Mouse (Mus musculus): ENCODE measurements around the gene Ppp2r5e.
"Not testable (repeated sequence)": the region's sequence is repeated elsewhere in the genome, so short reads cannot be mapped to it uniquely, and the experiment has no call there.

Gene Ppp2r5e

DNA sequence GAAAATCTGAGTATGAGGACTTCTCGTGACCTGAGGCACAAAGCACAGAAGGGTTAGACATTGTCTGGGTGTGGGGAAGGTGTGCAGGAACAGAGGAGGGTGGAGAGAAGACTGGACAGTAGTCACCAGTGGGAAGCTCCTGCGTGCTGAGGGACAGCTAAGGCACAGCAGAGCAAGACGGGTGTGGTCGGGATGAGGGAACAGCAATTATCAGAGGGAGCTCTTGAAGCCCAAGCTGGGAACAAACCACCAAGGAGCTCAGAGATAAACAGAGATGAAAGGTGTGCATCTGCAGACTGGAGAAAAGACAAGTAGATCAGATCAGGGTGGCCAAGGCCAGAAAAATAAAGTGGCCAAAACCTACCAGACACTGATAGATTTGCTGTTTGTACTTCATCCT is 114.0 kb downstream of the Ppp2r5e start:
- DNase-seq: no peak

DNA sequence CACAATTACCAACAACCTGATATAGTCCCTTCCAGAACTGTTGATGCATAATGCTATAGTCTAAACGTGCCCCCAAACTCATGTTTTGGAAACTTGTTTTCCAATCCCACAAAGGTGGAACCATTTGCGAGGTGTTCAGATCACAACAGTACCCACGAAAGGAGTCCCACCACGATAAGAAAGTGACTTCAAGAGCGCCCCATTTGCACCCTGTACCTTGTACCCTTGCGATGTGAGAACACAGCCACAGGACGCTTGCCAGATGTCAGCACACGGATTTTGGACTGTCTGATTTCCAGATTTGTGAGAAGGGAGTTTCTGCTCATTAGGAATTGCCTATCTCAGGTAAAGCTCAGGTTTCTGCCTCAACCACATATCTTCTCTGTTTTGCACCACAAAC is 116.0 kb downstream of the Ppp2r5e start:
- DNase-seq: no peak

- DNase-seq: no peak
Observed at GRCm38 (mm10) chr12:75479375-75479898, 116.6 kb downstream of the Ppp2r5e start.

DNA sequence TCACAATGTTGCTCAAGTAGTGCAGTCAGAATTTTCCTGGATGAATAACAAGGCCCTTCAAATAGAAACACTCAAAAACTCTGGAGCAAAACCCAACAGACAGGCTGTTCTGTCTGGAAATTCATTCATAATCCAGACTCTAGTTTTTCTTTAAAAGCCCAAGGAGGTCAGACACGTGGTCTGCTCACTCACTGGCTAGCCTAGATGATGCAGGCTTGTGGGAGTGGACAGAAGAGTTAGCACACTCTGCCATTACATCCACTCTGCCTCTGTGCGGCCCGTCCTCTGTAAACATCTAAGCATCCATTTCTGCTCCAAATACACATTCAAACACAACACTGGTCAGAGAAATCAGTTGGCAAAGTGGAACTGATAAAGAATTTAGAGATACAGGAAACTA is 117.4 kb downstream of the Ppp2r5e start:
- no peak for DNase-seq

GRCm38 (mm10) chr12:75478117-75478516 is 117.9 kb downstream of the Ppp2r5e start:
- no peak for DNase-seq

- DNase-seq: no peak
Observed at GRCm38 (mm10) chr12:75473021-75473420, 123.0 kb downstream of the Ppp2r5e start.

DNA sequence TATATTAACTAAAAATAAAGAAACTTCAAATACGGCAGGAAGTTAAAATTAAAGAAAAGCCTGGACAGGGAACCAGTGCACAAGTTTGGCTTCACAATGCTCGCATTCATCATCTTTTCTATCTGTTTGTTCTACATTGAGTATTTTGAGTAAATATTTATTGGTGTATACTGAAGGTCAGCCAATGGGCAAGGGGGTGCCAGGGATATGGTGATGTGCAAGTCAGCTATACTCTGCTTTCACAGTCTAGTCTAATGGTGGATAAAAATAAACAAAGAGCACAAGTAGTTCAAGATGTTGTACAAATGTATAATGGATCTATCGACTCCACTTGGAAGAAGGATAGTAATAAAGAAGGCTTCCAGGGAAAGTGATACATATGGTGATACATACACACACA is 123.9 kb downstream of the Ppp2r5e start:
- no peak for DNase-seq

DNA sequence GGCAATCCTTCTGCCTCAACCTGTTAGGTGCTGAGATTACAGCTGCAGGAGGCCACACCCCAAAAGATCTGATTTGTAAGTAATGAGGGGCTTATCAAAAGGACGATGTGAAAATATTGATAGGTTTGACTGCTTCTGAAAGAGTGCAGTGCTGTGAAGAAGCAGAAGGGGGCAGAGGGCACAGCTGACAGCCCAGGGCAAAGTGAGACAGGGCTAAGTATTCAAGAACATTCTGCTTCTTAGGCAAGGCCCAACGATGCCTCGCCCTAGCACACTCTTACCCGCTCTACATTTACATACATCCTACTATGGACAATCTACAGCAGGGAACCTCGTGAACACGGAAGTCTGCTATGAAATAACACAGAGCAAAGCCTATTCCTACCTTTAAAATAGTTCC is 128.2 kb downstream of the Ppp2r5e start:
- no peak for DNase-seq

DNA sequence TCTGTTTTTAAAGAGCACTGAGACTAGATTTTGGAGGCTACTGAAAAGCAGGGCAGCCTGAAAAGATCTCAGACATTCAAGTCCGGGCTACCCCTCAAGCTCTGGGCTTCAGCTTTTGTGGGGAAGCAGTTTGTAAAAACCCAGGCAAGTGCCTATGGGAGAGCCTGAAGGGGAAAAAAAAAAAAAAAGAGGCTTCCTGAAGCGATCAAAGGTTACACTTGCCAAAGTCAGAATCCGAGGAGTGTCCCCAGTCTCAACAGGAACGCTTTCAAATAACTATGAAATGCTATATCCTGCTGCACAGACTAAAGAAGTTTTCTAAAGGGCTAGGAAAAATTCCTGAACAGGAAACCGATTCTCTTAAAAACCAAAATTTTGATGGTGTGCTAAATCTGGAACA is 128.9 kb downstream of the Ppp2r5e start:
- no peak for DNase-seq

DNA sequence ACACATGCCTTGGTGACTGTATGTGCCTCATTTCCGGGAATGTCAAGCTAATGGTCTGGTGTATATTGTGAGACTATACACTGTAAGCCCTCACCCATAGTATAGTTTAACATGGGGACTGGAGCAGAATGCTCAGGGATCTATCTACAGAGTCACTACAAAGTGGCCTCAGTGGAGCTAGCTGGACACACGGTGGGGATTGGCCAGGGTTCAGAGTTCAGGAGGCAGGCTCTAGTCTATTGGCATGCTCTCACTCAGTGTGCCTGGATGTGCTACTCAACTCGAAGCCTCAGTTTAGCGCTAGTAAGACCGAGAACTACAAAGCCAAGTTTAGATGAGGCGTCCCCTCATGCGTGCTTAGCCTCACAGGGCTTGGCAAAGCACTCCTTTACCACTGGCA is 129.8 kb downstream of the Ppp2r5e start:
- no peak for DNase-seq

DNA sequence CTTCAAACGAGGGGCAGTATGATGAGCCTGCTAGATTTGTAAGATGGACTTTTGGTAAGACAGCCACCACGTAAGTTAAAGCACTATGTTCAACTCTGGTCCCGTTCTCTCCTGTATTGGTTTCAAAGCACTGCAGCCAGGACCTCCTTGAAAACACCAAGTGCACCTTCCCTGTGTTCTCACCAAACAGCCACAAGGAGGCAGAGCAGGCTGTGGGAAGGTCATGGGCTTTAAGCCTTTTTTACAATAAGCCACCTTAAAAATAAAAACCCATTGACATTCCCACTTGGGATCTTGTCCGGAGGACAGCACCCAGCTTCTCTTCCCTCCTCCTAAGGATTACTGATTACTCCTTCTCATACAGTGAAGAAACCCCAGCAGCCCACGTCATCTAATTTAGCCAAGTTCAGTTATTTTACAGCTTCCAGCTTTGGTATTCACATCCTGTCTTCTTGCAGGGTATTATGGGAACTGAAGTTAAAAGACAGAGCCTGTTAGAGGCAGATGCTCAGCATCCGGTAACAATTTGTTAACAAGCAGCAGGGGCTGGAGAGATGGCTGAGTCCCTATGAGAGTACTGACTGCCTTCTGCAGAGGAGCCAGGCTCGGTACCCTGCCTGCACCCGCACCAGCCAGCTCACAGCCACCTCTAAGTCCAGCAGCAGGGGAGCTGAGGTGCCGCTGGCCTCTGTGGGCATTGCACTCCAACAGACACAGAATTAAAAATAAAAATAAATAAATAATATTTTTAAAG is 131.9 kb downstream of the Ppp2r5e start:
- peak; percentile 65 to 73 for DNase-seq

- no peak for DNase-seq
Observed at GRCm38 (mm10) chr12:75460561-75460960, 135.5 kb downstream of the Ppp2r5e start.

- no peak for DNase-seq
Observed at GRCm38 (mm10) chr12:75459656-75460055, 136.4 kb downstream of the Ppp2r5e start.

- no peak for DNase-seq
Observed at GRCm38 (mm10) chr12:75453441-75453840, 142.6 kb downstream of the Ppp2r5e start.

DNA sequence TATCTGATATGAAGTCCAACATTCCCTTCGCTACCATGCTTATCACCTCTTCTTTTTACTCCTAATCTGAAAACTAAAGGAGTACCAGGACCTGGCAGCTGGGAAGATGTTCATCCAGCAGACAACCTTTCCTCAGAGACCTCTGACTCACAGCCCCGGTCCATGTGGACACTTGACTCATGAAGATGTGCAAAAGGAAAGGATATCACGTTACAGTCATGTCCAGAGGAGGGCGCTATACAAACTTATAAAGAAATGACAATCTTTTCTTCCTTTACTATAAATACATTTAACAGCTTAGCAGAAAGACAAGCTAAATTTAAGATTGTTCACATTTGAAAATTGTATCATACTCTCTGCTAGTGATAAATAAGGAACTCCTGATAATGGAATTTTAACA is 143.0 kb downstream of the Ppp2r5e start:
- no peak for DNase-seq

- no peak for DNase-seq
Observed at GRCm38 (mm10) chr12:75450592-75450991, 145.5 kb downstream of the Ppp2r5e start.

- DNase-seq: peak; percentile 31 to 47
Observed at GRCm38 (mm10) chr12:75450011-75450410, 146.0 kb downstream of the Ppp2r5e start.

DNA sequence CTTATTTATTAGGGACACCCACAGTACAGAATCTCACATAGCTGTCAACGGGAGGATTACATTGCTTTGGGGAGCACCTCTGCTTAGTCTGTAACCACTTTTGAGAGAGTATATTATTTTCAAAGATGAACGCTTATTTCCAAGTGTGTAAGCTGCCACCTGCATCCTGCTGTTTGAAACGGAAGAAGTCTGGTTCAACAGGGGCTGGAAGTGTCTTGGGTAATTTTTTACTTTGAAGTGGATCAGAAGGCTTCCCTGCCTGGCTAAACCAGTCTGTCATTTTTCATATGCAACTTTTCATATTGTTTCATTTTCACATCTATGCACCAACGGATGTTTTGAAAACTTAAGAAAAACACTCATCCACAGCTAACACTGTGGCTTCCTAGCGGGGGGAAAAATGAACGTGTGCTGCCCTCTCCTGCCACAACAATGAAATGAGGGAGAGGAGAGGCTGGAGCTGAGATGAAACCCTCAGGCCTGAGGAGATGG is 146.5 kb downstream of the Ppp2r5e start:
- peak; percentile 28 to 39 for DNase-seq

DNA sequence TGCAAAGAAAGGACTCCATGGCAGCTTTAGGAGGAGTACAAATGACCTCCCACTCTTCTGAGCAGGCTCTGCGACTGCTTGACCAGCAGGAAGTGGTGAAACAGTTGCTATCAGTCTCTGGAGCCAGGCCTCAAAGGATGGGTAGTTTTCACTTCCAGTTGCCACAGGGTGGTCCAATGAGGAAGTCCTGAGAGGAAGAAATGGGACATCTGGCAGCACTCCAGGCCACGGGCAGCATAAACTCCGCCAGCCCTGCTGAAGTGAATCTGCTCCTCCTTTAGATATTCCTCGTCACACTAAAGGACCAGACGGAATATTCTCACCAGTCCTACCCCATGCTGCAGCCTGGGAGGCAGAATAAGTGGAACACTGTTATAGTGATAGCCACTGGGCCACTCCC is 147.1 kb downstream of the Ppp2r5e start:
- DNase-seq: peak; percentile 50 to 60

GRCm38 (mm10) chr12:75446245-75446644 is 149.8 kb downstream of the Ppp2r5e start:
- no peak for DNase-seq

GRCm38 (mm10) chr12:75432400-75432799 is 163.6 kb downstream of the Ppp2r5e start:
- DNase-seq: not testable (repeated sequence)

GRCm38 (mm10) chr12:75429685-75430396 is 166.2 kb downstream of the Ppp2r5e start:
- no peak for DNase-seq

- no peak for DNase-seq
Observed at GRCm38 (mm10) chr12:75428719-75429118, 167.3 kb downstream of the Ppp2r5e start.

- DNase-seq: no peak
Observed at GRCm38 (mm10) chr12:75425882-75426281, 170.2 kb downstream of the Ppp2r5e start.
